ENCODE assay signal across 10 mouse cellular contexts in the genomic region with DNA sequence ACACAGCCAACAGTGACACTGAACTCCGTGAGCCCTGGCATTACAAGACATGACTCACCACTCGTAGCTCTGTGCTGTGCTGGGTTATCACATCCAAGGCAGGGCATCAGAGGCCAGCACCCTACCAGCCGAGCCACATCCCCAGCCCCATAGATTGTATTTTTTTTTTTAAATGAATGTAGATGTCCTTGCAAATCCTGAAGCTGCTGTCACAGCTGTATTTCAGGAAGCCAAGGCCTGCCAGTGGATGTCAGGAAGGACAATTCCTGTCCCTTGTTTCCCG. TPM values are rescaled to one million over a fixed set of nuclear protein-coding genes. Genes with fewer than 3 reads are reported as not detected.
DNase-seq lines count a peak whose midpoint lies in the region; ATAC-seq lines count a peak whose summit lies in the region.
"Had no signal": no experiment of that assay in that cellular context is flagged by ENCODE, and none has a peak within 500 bp of the region (broad histone marks: within the 10 kb centered on the region; RNA-seq: fewer than 3 reads in every experiment).

No protein-coding gene starts in this region.

- 69% methylated on average over 4 of the region's 4 CpGs for WGBS in neural tube, embryonic 13.5 days
- WGBS in neural tube, embryonic 15.5 days = 58% methylated on average over 4 of the region's 4 CpGs
- 61% methylated on average over 4 of the region's 4 CpGs for WGBS in intestine, embryonic 16.5 days
- WGBS in stomach, embryonic 16.5 days = 42% methylated on average over 4 of the region's 4 CpGs

- H3K4me2 ChIP-seq in neural tube, embryonic 13.5 days = no peak overlapping the region
- no peak overlapping the region for H3K4me2 ChIP-seq in neural tube, embryonic 15.5 days
- H3K4me2 ChIP-seq in intestine, embryonic 16.5 days (ENCODE audit: low read depth, low read length) = no peak overlapping the region
- no peak overlapping the region for H3K4me2 ChIP-seq in stomach, embryonic 16.5 days (ENCODE audit: low read depth, low read length)
- H3K4me2 ChIP-seq: embryonic facial prominence, embryonic 12.5 days had no signal

- H3K27me3 ChIP-seq in neural tube, embryonic 13.5 days = no peaks in the 10 kb centered on the region
- H3K27me3 ChIP-seq in neural tube, embryonic 15.5 days (replicated peaks) = no peaks in the 10 kb centered on the region
- no peaks in the 10 kb centered on the region for H3K27me3 ChIP-seq in intestine, embryonic 16.5 days (replicated peaks; ENCODE audit: control insufficient read depth, insufficient read depth, low read length)
- H3K27me3 ChIP-seq in stomach, embryonic 16.5 days (ENCODE audit: control insufficient read depth, insufficient read depth, low read length) = no peaks in the 10 kb centered on the region
- H3K27me3 ChIP-seq: embryonic facial prominence, embryonic 12.5 days had no signal

- H3K9ac ChIP-seq in neural tube, embryonic 13.5 days = peak overlapping the region; percentile 5; the same call in 1 of the 2 replicates
- H3K9ac ChIP-seq in neural tube, embryonic 15.5 days (replicated peaks) = no peak overlapping the region
- no peak overlapping the region for H3K9ac ChIP-seq in intestine, embryonic 16.5 days (ENCODE audit: low read depth, low read length)
- H3K9ac ChIP-seq in stomach, embryonic 16.5 days (ENCODE audit: low read length) = no peak overlapping the region; the same call in 1 of the 2 replicates
- H3K9ac ChIP-seq: embryonic facial prominence, embryonic 12.5 days had no signal

- no peaks in the 10 kb centered on the region for H3K9me3 ChIP-seq in neural tube, embryonic 13.5 days
- no peaks in the 10 kb centered on the region for H3K9me3 ChIP-seq in neural tube, embryonic 15.5 days (replicated peaks)
- no peaks in the 10 kb centered on the region for H3K9me3 ChIP-seq in intestine, embryonic 16.5 days (ENCODE audit: control insufficient read depth, low read length)
- no peaks in the 10 kb centered on the region for H3K9me3 ChIP-seq in stomach, embryonic 16.5 days (replicated peaks; ENCODE audit: control insufficient read depth, low read length)
- H3K9me3 ChIP-seq: embryonic facial prominence, embryonic 12.5 days had no signal

- peaks cover 51% of the 10 kb centered on the region for H3K4me1 ChIP-seq in neural tube, embryonic 13.5 days (replicated peaks)
- peaks cover 25% of the 10 kb centered on the region; the same call in 1 of the 2 replicates for H3K4me1 ChIP-seq in neural tube, embryonic 15.5 days
- H3K4me1 ChIP-seq in intestine, embryonic 16.5 days (ENCODE audit: control insufficient read depth, insufficient read depth, low read length) = peaks cover 18% of the 10 kb centered on the region
- H3K4me1 ChIP-seq in stomach, embryonic 16.5 days (ENCODE audit: control insufficient read depth, insufficient read depth, low read length) = peaks cover 32% of the 10 kb centered on the region

- no peaks in the 10 kb centered on the region for H3K36me3 ChIP-seq in neural tube, embryonic 13.5 days
- H3K36me3 ChIP-seq in neural tube, embryonic 15.5 days = no peaks in the 10 kb centered on the region
- H3K36me3 ChIP-seq in intestine, embryonic 16.5 days (ENCODE audit: control insufficient read depth, insufficient read depth, low read length) = no peaks in the 10 kb centered on the region
- H3K36me3 ChIP-seq in stomach, embryonic 16.5 days (ENCODE audit: control insufficient read depth, insufficient read depth, low read length) = no peaks in the 10 kb centered on the region
- H3K36me3 ChIP-seq: embryonic facial prominence, embryonic 12.5 days had no signal

- DNase-seq in gastrocnemius, postnatal 25 days = peak; percentile 24
- DNase-seq in gastrocnemius, adult 18-20 months (ENCODE audit: low spot score) = no peak
- DNase-seq in layer of hippocampus, postnatal 10 days (ENCODE audit: low spot score in 2 of 2) = no peak
- DNase-seq in layer of hippocampus, adult 9-11 months = no peak

- H3K4me3 ChIP-seq in neural tube, embryonic 13.5 days = no peak overlapping the region
- no peak overlapping the region for H3K4me3 ChIP-seq in neural tube, embryonic 15.5 days (replicated peaks)
- H3K4me3 ChIP-seq in intestine, embryonic 16.5 days (ENCODE audit: low read length) = no peak overlapping the region
- no peak overlapping the region for H3K4me3 ChIP-seq in stomach, embryonic 16.5 days (replicated peaks; ENCODE audit: low read length)
- H3K4me3 ChIP-seq: embryonic facial prominence, embryonic 12.5 days had no signal

- ATAC-seq in neural tube, embryonic 13.5 days (ENCODE audit: low read depth) = no peak
- ATAC-seq in neural tube, embryonic 15.5 days (ENCODE audit: low FRiP score) = no peak
- no peak for ATAC-seq in intestine, embryonic 16.5 days
- ATAC-seq in stomach, embryonic 16.5 days (ENCODE audit: insufficient read depth, low FRiP score) = no peak

- no peak overlapping the region for H3K27ac ChIP-seq in neural tube, embryonic 13.5 days (replicated peaks)
- H3K27ac ChIP-seq in neural tube, embryonic 15.5 days (replicated peaks) = no peak overlapping the region
- peak overlapping the region; percentile 20; the same call in 1 of the 2 replicates for H3K27ac ChIP-seq in intestine, embryonic 16.5 days (ENCODE audit: low read length)
- H3K27ac ChIP-seq in stomach, embryonic 16.5 days (ENCODE audit: low read length) = peak overlapping the region; percentile 58
- H3K27ac ChIP-seq: embryonic facial prominence, embryonic 12.5 days had no signal

RNA-seq across cellular contexts. Expression of gene Ankdd1a, which starts 26.4 kb away (rescaled TPM):
- total RNA-seq in gastrocnemius, postnatal 25 days (2021) = not detected
- not detected for total RNA-seq in gastrocnemius, adult 18-20 months (2021)
- 0.59 and 0.60 TPM in 2 replicates for polyA plus RNA-seq in neural tube, embryonic 13.5 days (2015; fragmentation: Nextera tagmentation; extraction: Ambion mirVana)
- 0.87 and 1.2 TPM in 2 replicates for polyA plus RNA-seq in neural tube, embryonic 15.5 days (2015; fragmentation: Nextera tagmentation; extraction: Ambion mirVana)
- polyA plus RNA-seq in intestine, embryonic 16.5 days (2015; fragmentation: Nextera tagmentation; extraction: Ambion mirVana) = not detected in 2 replicates
- polyA plus RNA-seq in stomach, embryonic 16.5 days (2015; fragmentation: Nextera tagmentation; extraction: Ambion mirVana) = 0.19 and 0.65 TPM in 2 replicates
- 1 to 10 TPM; 1.5 to 2.0 TPM for total RNA-seq in layer of hippocampus, postnatal 10 days (2021)
- polyA plus RNA-seq: embryonic facial prominence, embryonic 12.5 days; lung, embryonic 16.5 days had no signal

RNA-seq across cellular contexts. Expression of gene Plekho2, which starts 33.5 kb away (rescaled TPM):
- 1 to 10 TPM; 4.7 to 6.3 TPM for total RNA-seq in gastrocnemius, postnatal 25 days (2021)
- 1 to 10 TPM; 2.2 to 5.4 TPM for total RNA-seq in gastrocnemius, adult 18-20 months (2021)
- 7.6 and 9.5 TPM in 2 replicates for polyA plus RNA-seq in neural tube, embryonic 13.5 days (2015; fragmentation: Nextera tagmentation; extraction: Ambion mirVana)
- polyA plus RNA-seq in neural tube, embryonic 15.5 days (2015; fragmentation: Nextera tagmentation; extraction: Ambion mirVana) = 5.0 and 7.7 TPM in 2 replicates
- polyA plus RNA-seq in intestine, embryonic 16.5 days (2015; fragmentation: Nextera tagmentation; extraction: Ambion mirVana) = 11.3 and 11.9 TPM in 2 replicates
- 21.4 and 23.0 TPM in 2 replicates for polyA plus RNA-seq in stomach, embryonic 16.5 days (2015; fragmentation: Nextera tagmentation; extraction: Ambion mirVana)
- total RNA-seq in layer of hippocampus, postnatal 10 days (2021) = 1 to 10 TPM; 5.6 to 8.4 TPM

RNA-seq across cellular contexts. Expression of gene Pif1, which starts 40.6 kb away (rescaled TPM):
- not detected for total RNA-seq in gastrocnemius, postnatal 25 days (2021)
- not detected for total RNA-seq in gastrocnemius, adult 18-20 months (2021)
- polyA plus RNA-seq in neural tube, embryonic 13.5 days (2015; fragmentation: Nextera tagmentation; extraction: Ambion mirVana) = 3.1 and 3.2 TPM in 2 replicates
- polyA plus RNA-seq in neural tube, embryonic 15.5 days (2015; fragmentation: Nextera tagmentation; extraction: Ambion mirVana) = 2.7 and 4.7 TPM in 2 replicates
- 7.6 and 9.0 TPM in 2 replicates for polyA plus RNA-seq in intestine, embryonic 16.5 days (2015; fragmentation: Nextera tagmentation; extraction: Ambion mirVana)
- polyA plus RNA-seq in stomach, embryonic 16.5 days (2015; fragmentation: Nextera tagmentation; extraction: Ambion mirVana) = 12.2 and 12.7 TPM in 2 replicates
- total RNA-seq in layer of hippocampus, postnatal 10 days (2021) = 1 to 10 TPM; 1.1 to 1.4 TPM

Comparison
In these comparisons a context has a peak if more than half of its experiments do, and no peak if none do; other contexts are left out.
1. H3K27ac ChIP-seq: peak in intestine, embryonic 16.5 days (single experiment) and stomach, embryonic 16.5 days (single experiment); none in neural tube, embryonic 13.5 days (single experiment) and neural tube, embryonic 15.5 days (single experiment).